Mouse (Mus musculus): Measurements from ENCODE around the gene Sbf2.
"Not testable (repeated sequence)": the region's sequence is repeated elsewhere in the genome, so short reads cannot be mapped to it uniquely, and the experiment has no call there.

The Sbf2 gene

GRCm38 (mm10) chr7:110388889-110389288 is 225.8 kb downstream of the Sbf2 start:
- not testable (repeated sequence) for DNase-seq (ENCODE audit: low spot score)

DNA sequence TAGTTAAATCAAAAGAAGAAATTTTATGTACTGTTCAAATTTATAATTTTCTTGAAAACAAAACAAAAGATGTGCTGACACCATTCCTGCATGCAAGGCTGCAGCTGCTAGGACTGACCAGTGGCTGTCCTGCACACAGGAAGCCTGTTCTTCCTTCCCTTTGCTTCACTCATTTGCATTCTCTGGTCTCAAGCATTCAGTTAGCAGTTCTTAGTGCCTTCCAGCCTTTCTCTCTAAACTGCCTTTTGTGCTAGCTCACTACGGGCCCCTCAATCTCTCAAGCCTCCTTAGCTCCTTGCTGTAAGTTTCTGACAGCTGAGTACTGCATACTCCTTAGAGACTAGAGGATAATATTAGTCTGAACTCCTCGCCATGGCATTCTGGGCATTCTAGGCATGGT is 227.2 kb downstream of the Sbf2 start:
- no peak for DNase-seq (ENCODE audit: low spot score)

DNA sequence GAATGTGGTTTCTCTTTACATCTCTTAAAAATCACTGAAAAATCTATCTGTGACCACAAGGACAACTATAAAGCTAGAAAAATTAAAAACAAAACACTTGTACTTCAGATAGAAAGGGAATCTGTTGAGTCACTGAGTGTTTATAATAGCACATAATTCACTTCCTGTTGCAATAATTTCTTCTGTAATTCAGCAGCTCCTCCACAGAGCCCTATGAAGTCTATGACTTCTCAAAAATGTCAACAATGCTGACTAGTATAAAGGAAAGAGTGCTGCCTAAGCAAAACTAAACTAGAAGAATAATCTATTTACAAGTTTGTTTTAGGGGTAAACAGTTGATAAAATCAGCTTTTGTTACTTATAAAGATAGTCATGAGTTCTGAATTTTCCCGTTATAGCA is 229.2 kb downstream of the Sbf2 start:
- no peak for DNase-seq (ENCODE audit: low spot score)

- no peak for DNase-seq (ENCODE audit: low spot score)
These were observed 230.4 kb downstream of the Sbf2 start for GRCm38 (mm10) chr7:110384343-110384742.

DNA sequence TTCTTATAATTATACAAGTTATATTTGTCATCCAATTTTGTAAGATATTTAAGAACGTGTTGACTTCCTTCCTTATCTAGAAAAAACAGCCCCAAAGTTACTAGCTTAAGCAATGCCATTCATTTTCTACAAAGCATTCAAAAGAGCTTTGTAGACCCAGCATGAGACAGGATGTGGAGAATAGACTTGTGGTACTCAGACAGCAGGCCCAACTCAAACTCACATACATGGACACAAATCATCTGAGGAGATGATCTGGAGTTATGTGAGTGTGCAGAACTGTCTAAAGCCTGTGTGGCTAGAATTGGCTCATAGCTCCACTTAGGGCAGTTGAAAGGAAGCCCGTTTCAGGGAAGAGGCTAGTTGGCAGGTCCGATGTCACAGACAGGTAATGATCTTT is 233.1 kb downstream of the Sbf2 start:
- no peak for DNase-seq (ENCODE audit: low spot score)

- no peak for DNase-seq (ENCODE audit: low spot score)
These were observed 235.3 kb downstream of the Sbf2 start for GRCm38 (mm10) chr7:110379335-110379914.

- DNase-seq (ENCODE audit: low spot score) = no peak
These were observed 242.2 kb downstream of the Sbf2 start for GRCm38 (mm10) chr7:110372529-110372928.

DNA sequence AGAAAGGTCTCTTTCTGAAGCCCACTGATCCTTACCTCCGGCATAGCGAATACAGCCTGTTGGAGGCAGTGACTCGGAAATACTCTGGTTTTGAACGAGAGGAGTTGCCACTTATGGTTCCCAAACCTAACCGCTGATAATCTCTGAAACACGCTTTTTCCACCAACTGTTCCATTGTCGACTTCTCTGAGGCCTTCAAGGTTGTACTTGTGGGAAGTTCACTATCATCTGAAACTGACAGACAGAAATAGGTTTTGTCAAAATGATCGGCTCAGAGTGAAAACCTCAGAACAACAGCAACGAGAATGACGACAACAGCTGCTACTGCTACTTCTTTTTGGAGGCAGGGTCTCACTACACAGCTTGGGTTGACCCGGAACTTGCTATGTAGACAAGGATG is 252.7 kb downstream of the Sbf2 start:
- no peak for DNase-seq (ENCODE audit: low spot score)

DNA sequence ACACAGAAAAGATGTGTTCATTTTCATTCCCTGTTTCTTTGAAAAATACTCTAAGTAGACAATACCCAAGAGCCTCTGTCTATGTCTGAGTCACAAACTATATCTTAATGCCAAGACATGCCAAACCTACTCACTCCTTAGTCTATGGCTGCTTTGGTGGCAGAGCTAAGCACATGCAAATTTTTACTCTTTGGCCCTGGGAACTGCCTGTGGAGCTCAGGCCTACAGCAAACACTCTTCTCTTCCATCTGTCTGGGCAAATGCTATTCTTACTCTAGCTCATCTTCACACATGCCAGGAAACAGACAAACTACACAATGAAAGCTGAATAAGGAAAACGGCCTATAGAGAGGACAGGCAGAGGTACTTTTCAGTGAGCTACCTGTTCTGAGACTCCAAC is 253.2 kb downstream of the Sbf2 start:
- DNase-seq (ENCODE audit: low spot score) = no peak

DNA sequence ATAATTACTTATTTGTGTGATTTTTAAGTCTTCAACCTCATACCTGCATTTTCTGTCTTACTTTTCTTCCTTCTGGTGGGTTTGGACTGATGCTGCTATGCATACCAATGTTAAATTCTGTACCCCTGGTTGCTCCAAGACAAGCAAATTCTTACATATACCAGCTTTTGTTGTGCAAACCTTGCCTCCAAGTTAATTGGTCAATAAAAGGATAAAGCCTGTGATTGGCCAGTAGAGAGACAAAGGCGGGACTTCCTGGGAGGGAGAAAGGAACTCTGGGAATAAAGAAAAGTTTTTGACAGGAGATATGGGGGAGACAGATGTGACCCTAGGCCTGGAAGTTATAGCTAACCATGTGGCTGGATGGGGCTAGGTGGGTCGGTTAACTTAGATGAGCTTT is 255.3 kb downstream of the Sbf2 start:
- no peak for DNase-seq (ENCODE audit: low spot score)

DNA sequence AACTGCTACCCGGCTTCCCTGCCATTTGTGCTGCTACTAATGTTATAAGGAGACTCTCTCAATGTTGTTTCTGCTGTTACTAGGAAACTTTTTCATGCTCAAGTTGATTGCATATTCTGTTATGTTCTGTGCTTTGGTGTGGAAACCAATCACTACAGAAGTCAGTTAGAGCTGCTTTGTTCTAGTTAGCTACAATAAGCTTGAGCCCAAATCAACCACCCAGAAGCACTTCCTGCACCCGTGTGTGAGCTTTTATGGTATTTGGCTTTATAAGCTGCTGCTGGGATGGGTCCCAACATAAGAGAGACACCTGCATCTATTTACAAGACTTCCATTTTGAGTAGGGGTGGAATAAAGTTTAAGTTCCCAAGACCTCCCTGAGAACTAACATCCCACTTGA is 260.8 kb downstream of the Sbf2 start:
- DNase-seq (ENCODE audit: low spot score) = no peak

DNA sequence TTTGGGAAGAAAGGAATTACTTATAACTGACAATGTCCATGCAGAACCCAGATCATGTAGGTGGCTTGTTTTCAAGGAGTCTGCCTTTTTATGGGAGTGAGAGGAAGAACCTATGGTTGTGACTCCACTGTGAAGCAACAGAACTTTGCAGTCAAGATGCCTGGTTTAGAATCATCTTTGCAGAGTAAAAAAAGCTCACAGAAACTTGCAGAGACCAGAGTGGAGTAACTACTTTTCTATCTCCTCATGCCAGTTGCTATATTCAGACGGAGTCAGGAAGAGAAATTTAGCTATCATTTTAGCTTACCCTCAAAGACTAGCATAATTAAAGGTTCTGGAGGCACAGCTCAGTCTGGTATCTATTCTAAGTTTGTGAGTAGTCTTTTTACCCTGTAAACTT is 267.5 kb downstream of the Sbf2 start:
- DNase-seq (ENCODE audit: low spot score) = no peak

- DNase-seq (ENCODE audit: low spot score) = no peak
These were observed 277.1 kb downstream of the Sbf2 start for GRCm38 (mm10) chr7:110337601-110338000.

GRCm38 (mm10) chr7:110325381-110326110 is 289.2 kb downstream of the Sbf2 start:
- DNase-seq (ENCODE audit: low spot score) = no peak

DNA sequence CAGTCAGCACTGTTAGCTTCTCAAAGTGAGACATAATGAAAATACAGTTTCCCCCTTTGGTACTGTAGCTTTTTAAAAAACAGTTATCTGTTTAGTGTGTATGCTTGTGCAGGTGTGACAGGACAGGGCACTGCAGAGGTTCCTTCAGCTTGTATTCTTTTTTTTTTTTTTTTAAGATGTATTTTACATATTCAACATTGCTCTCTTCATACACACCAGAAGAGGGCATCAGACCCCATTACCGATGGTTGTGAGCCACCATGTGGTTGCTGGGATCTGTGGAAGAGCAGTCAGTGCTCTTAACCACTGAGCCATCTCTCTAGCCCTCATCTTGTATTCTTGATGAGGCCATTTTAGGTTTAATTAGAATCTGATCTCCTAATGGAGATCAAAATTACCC is 289.9 kb downstream of the Sbf2 start:
- DNase-seq (ENCODE audit: low spot score) = no peak

- no peak for DNase-seq (ENCODE audit: low spot score)
These were observed 293.6 kb downstream of the Sbf2 start for GRCm38 (mm10) chr7:110321106-110321505.

DNA sequence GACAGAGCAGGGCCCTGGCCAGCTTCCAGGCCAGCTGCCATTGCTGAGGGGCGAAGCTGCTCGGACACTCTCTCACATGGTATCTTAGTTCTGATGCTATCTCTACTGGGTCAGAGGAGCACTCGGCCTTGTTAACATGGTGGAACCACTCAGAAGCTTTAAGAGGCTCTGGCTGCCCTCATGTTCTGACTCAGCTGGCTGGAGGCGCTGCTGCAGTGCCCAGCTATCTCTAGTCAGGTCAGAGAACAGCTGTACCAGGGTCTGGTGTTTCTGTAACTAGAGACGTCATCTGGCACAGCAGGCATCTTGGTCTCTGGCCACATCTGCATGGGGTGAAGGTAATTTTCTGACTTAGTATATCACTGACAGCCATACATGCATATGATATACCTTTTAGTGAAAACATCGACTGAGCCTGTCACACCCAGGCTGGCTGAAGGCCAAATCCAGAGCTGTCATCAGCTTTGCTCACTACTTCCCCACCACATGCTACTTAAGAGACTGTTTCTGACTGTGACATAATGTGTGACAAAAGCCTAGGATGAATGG is 295.7 kb downstream of the Sbf2 start:
- no peak for DNase-seq (ENCODE audit: low spot score)

DNA sequence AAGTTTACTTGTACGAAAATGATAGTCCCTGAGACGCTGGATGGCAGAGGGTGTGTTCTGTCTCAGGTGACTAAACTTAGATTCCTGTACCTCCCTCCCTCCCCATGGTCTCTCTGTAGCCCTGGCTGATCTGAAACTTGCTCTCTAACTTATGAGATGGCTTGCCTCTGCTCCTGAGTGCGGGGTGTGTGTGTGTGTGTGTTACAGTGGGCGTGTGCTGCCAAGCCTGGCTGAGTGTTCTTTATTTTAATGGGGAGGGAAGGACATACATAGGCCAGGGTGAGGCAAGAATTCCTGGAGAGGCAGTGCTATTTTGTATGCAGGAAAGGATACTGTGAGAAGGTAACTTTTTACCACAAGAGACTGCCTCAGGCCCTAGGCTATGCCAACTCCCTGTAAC is 297.3 kb downstream of the Sbf2 start:
- no peak for DNase-seq (ENCODE audit: low spot score)

DNA sequence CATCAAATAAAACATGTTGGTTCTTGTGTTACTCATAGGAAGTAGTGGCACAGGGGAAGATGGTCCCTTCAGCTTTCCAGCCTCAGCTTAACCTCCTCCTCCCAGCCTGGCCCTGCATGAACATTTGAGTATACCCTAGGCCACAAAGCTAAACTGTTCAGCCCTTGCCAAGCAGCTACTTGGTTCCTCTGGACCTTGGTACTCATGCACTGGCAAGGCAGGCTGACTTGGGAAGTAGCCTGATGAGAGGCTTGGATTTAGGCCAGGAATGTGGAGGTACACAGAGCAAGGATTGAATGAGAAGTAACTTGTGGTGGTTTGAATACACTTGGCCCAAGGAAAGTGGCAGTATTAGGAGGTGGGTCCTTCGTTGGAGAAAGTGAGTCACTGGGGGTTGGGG is 299.4 kb downstream of the Sbf2 start:
- DNase-seq (ENCODE audit: low spot score) = no peak

- no peak for DNase-seq (ENCODE audit: low spot score)
These were observed 300.3 kb downstream of the Sbf2 start for GRCm38 (mm10) chr7:110314401-110314890.

DNA sequence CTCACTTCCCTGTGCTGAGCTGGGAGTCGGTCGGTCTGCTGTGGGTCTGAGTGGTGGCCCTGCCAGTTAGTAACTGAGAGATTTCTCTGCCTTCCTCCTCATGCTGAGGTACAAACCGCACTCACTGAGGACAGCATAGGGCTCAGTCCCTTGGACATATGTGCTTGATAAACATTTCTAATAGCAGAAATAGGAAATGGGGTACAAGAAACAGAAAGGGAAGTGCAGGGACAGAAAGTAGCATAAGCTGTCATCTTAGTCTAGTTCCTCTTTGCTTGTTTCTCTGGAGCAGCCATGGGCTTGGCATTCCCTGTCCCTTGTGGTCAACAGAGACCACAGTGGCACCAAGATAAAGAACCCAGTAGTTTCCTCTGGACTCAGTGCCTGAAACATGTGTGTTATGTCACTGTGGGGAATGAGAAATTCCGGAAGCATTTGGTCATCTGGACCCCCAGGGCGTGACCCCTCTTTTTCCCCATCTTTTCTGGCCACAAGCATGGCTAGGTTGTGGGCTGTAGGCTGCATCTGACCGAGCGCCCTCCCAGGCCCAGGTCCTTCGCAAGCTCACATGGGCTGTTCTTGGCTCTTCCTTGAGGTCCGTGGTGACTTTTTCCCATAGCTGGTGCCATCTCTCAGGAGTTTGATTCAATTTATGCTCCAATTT is 301.2 kb downstream of the Sbf2 start:
- DNase-seq (ENCODE audit: low spot score) = no peak

GRCm38 (mm10) chr7:110309246-110309645 is 305.5 kb downstream of the Sbf2 start:
- DNase-seq (ENCODE audit: low spot score) = no peak

- DNase-seq (ENCODE audit: low spot score) = no peak
These were observed 307.0 kb downstream of the Sbf2 start for GRCm38 (mm10) chr7:110307741-110308140.
